Mouse (Mus musculus) layer of hippocampus, adult 9-11 months (tissue): Measurements from ENCODE around the gene Dapk3.
A peak's percentile ranks its signal among the peaks of the same experiment; 100 is the strongest.
"Not testable (repeated sequence)": the region's sequence is repeated elsewhere in the genome, so short reads cannot be mapped to it uniquely, and the experiment has no call there.

ENCODE experiments used
- DNase-seq: peaks from one replicate; pipeline ENCODE4 v3.0.0; 2022

Dapk3 gene

DNA sequence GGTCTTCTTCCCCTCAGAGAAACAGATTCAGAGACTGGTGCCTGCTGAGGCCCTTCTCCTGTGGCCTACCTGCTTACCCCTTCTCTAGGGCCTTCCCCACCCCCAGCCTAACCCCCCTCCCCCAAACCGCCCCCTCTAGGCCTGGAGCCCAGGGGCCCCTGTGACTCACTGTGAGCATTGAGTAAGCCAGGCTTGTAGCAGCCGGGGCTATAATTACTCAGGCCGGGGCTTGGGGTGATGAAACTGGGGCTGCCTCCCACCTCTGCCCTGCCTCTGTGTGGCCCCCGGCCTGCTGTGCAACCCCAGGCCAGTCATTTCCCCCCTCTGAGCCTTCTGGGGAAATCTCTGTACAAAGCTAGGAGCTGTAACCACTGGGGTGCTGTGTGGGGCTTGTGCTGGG, 36.5 kb upstream of the Dapk3 start:
- no peak for DNase-seq

- no peak for DNase-seq
Measured at GRCm38 (mm10) chr10:81151261-81151660, 31.5 kb upstream of the Dapk3 start.

DNA sequence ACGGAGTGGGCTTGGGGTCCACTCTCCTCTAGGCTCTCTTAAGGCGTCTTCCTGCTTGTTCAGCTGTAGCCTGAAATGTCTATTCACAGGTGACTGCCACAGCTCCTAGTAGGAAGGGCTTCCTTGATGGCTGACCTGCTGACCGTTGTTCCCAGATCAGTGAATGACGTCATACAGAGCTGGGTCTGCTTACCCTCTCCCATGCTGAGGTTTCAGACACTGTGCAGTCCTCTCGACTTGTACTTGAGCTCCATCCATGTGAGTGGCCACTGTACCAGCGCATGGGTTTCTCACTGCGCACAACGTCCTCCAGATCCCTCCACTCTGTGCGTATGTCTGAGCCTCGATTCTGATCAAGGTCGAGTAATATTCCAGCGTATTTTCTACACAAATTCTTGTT, 30.2 kb upstream of the Dapk3 start:
- no peak for DNase-seq

- no peak for DNase-seq
Measured at GRCm38 (mm10) chr10:81154313-81154712, 28.5 kb upstream of the Dapk3 start.

- no peak for DNase-seq
Measured at GRCm38 (mm10) chr10:81154736-81155135, 28.1 kb upstream of the Dapk3 start.

DNA sequence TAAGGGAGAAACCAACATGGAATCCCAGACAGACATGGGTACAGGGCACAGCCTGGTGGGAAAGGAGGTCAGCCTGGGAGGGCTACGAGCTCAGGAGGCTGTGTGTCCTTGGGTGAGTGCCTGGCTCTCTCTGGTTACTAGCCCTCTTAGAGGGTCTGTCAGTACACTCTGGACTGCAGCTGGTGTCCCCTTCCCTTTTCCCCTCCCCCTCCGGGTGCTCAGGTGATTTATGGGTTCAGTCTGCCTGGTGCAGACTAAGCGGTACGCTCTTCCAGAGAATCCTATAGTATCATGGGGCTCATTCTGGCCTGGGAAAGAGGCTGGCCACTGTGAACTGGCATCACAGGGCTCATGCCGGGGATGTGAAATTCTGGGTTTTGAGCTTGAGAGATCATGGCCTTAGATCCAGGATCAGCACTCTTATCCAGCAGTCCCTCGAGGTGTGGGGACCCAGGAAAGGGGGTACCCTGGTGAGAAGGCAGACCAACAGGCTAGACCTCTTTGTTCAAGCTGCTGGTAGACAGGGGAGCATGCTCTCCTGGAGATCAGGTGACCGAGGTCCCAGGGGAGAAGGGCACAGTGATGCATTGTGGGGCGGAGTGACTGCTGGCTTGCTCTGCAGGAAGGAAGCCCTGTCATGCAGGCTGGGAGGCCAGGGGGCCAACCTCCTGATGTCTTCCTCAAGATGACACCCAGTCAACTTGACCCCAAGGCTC, 21.0 kb upstream of the Dapk3 start:
- no peak for DNase-seq

- DNase-seq, result no peak
Measured at GRCm38 (mm10) chr10:81162318-81162652, 20.5 kb upstream of the Dapk3 start.

- no peak for DNase-seq
Measured at GRCm38 (mm10) chr10:81165118-81165517, 17.7 kb upstream of the Dapk3 start.

DNA sequence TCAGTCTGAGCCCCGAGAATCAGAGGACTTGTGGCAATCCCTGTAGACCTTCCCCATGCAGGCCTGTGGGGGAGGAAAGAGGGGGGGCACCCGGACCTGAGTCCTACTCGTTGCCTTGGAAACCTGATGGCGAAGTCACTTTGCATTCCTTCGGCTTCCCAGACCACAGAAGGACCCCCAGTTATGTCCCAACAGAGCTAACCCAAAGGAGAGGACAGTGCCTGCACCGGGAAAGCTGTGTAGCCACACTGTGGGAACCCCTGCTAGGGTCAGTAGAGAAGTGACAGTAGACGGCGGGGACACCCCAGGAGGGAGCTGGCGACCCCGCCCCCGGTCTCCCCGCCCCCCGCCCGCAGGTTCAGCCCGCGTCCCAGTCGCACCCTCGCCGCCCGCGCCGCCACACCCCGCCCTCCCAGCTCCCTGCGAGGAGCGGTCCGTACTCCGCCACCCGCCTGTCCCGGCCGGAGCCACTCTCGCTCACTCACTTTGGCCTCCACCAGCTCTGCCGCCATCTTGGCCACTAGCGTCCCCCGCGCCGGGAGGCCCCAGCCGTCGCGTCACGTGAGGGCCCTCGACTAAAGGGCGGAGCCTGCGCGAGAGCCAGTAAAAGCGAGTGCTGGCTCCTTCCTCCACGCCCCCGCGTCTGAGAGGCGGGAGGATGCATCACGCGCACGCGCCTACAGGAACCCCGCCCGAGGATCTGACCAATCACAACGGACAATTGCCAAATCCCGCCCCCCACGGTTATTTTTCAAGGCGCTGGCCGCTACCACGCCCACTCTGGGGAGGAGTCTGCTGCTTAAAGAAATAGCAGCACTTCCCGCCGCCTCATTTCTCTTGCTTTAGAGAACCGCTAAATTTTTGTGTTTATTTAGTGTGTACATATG, 15.4 kb upstream of the Dapk3 start, which contains the start of gene Pias4:
TSS of gene Pias4 (minus strand) at position 724 of the 887 bp plus-strand sequence.
- DNase-seq, result peak; percentile 100

DNA sequence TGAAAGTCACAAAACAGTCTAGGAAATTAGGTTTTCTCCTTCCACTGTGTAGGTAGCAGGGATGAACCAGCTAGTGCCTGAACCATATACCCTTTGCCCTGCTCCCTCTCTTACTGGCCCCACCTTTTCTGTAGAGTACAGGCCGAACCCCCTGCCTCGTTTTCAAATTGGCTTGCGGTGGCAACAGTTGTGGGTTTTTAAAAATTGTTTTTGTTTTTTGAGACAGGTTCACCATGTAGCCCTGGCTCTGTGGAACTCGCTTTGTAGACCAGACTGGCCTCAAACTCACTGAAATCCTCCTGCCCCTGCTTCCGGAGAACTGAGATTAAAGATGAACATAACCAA, 14.7 kb upstream of the Dapk3 start:
- DNase-seq, result no peak

GRCm38 (mm10) chr10:81168521-81169244, 14.1 kb upstream of the Dapk3 start:
- peak; percentile 87 for DNase-seq

- not testable (repeated sequence) for DNase-seq
Measured at GRCm38 (mm10) chr10:81169411-81169900, 13.3 kb upstream of the Dapk3 start.

GRCm38 (mm10) chr10:81173132-81173531, 9.7 kb upstream of the Dapk3 start:
- peak; percentile 77 for DNase-seq

DNA sequence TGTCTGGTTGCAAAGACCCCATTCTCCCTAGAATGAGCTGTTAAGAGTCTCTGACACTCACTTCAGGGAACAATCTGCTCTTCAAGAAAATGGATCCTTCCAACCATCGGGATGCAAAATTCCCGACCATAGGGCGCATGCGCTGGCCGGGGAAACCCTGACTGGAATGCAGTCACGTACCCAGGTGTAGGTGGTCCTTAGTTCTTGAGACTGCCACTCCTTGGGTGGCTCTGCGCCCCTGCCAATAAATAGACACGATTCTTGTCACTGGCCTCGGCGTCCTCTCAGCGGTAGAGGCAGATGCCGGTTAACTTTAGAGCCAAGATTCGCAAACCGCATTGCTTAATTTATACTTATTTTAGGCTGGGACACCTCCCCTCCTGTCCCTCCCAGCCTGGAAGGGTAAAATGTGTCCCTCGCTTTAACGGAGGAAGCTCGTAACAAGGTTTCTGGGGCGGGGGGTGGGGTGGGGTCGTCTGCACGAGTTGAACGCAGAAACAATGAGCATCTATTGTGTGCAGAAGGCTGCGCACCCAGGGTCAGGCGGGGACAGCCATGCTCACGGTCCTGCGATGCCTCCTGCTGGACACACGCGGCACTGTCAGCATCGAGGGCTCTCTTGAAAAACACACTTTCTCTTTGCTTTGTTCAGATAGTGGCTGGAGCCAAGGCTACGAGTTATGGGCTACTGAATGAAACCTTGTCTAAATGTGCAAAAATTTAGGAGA, 8.0 kb upstream of the Dapk3 start:
- peak; percentile 85 for DNase-seq

GRCm38 (mm10) chr10:81175345-81175701, 7.5 kb upstream of the Dapk3 start:
- DNase-seq, result not testable (repeated sequence)

GRCm38 (mm10) chr10:81175936-81176465, 6.8 kb upstream of the Dapk3 start:
- DNase-seq, result no peak

- DNase-seq, result peak; percentile 98
Measured at GRCm38 (mm10) chr10:81176466-81177271, 6.1 kb upstream of the Dapk3 start, which contains the start of gene Eef2. Gene Eef2, plus strand, starts transcription at chr10:81176631.

DNA sequence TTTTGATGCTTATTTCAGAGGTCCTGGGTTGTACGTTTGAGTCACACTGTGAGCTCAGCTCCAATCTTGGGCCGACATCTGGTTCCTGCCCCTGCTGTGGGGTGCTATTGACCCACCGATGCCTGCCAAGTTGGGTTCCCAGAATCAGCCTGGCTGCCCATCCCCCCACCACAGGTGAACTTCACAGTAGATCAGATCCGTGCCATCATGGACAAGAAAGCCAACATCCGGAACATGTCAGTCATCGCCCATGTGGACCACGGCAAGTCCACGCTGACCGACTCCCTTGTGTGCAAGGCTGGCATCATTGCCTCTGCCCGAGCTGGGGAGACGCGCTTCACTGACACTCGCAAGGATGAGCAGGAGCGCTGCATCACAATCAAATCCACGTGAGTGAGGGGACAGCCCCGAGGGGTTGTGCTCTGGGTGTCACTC, 5.3 kb upstream of the Dapk3 start:
- no peak for DNase-seq

GRCm38 (mm10) chr10:81177958-81178712, 4.7 kb upstream of the Dapk3 start:
- DNase-seq, result no peak

DNA sequence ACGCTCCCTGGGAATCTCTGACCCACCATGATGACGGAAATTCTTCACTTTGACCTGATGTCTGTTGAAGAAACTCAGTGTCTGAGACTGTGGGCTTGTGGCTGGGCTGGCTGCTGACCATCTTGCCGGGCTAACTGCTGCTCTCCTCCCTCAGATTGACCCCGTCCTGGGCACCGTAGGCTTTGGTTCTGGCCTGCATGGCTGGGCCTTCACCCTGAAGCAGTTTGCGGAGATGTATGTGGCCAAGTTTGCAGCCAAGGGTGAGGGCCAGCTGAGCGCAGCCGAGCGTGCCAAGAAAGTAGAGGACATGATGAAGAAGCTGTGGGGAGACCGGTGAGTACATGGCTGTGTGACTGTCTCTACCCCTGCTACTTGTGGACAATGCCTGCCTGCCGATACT, 3.9 kb upstream of the Dapk3 start:
- DNase-seq, result no peak
